Mouse (Mus musculus) frontal cortex, postnatal 14 days (tissue): ENCODE data around the gene Acadm.

Experiments used
- DNase-seq, 2 experiments: peaks; one replicate each; pipeline ENCODE4 v3.0.0; 2022; ENCODE audit warnings: low spot score in 2 of 2

The Acadm gene

DNA sequence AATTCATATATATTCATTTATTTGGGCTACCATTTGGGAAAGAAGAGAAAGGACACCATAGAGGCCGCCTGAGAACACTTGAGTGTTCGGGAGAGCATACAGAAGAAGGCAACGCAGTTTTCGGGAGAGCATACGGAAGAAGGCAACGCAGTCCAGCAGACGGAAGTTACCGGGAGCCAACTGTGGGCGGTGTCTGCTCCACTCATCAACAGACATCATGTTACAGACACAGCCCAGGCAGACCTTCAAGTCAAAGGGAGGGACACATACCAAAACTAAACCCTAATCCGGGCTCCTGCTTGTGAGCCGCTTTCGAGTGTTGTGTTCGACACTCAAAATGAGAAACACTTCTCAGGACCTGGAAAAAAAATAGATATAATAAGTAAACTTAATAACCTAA lies 2.8 kb downstream of the Acadm start:
- DNase-seq, result no peak

DNA sequence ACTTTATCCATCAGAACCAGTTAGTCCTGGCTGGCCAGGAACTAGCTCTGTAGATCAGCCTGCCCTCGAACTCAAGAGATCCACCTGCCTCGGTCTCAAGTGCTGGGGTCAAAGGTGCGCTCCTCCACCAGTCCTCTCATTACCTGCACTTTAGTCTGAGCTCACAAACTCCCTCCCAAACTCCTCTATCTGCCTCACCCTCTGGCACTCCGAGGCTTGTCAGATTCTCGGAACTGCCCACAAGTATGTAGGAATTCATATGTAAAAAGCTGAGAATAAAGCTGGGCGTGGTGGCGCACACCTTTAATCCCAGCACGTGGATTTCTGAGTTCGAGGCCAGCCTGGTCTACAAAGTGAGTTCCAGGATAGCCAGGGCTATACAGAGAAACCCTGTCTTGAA lies 3.9 kb downstream of the Acadm start:
- DNase-seq, result no peak

DNA sequence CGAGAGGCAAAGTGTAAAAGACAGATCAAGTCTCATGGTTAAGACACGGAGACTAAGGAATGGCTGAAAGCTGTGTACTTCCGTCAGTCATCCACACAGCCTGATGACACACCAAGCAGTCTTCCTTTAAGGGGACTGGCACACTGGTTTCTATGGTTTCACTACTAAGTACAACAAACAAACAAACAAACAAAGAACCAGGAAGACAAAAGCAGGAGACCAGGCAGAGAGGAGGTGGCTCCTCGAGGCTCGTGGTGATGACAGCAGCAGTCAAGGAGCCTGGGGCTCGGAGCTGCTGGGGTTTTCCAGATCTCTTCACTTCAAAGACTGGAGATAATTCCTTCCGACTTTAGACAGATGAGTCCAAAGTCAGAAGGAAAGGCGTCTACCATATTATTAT lies 4.4 kb downstream of the Acadm start:
- DNase-seq, result no peak

DNA sequence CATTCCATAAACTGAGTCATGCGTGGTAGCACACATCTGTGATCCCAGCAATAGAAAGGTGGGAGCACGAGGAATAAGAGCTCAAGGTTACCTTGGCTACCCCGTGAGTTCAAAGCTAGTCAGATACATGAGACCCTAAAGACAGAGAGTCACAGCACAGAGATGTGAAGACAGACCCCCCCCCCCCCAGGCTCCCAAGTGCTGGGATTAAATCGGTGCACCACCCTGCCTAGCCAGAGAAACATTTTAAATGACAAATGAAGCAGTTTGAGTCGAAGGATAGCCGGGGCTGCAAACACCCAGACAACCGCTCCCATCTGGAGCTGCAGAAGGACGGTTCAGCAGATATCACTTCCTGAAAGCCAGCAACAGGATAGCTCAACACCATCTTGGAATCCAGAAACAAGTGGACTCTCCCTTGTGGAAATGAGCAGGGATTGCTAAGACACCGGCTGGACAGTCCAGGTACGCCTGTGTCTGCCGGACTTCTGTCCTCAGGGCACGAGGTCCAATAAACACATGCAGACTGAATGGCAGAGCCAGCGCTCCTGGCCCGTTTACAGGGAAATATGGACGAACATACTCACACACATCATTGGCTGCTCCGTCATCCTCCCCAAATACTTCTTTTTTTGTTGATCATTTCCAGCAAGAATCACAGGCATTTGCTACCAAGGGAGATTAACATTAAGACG lies 7.2 kb downstream of the Acadm start:
- DNase-seq, result no peak

DNA sequence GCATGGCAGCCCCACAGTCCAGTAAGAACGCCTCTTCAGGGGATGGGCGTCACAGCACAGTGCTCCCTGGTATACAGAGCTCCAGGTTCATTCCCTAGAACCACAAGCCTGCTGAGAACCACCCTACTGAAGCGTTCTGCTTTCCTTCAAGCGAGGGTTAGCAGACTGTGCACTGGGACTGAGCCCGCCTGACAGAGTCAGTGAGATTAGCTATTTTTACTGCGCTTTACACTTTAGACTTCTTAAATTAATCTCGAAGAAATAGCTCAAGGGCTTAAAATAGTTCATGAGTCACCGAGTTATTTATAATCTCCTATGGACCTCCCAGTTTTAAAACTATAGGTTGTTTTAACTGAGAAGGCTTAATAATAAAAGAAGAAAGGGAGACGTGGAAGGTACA lies 8.6 kb downstream of the Acadm start:
- no peak for DNase-seq

DNA sequence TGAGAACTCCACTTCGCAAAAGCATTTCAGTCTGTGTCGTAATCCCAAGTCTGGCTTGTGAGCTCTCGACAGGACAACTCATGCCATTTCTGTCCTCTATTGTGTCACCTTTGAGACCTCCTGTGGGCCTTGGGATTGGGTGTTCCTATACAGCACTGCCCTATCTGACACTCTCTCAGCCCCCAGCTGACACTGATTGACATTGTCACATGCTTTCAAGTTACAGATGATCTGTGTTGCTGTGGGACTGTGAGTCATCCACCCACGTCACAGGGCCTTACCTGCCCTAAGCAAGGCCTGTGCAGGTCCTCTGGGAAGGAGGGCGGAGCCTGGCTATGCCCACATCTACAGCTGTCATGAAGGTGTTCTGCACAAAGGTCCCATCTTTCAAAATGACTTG lies 12.0 kb downstream of the Acadm start:
- no peak for DNase-seq

DNA sequence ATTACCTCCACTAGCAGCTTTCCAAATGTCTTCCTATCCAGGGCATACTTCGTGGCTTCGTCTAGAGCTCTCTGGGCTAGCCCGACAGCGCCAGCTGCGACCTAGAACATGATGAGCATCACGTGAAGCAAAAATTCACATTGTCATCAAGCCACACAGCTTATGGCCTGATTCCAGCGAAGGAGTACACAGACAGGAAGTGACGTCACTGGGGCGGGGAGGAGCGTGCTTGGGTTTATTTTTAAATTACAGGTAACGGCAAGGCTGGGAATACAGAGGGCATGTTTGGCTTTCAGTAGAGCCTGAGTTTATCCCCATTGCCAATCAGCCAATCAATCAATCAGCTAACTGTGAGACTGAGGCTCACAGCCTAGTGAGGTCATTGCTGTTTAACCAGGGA lies 14.9 kb downstream of the Acadm start:
- DNase-seq, result no peak

DNA sequence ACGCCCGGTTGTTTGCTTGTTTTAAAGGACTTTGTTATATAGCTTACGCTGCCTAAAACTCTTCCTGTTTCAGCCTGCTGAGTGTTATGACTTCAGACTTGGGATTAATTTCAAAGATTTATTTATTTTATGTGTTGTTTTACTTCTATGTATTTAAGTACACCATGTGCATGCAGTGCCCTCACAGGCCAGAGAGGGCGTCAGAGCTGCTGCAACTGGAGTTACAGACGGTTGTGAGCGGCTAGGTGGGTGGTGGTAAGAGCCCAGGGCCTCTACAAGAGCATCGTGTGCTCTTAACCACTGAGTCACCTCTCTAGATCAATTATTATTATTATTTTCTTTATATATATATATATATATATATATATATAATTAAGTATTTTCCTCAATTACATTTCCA lies 18.1 kb downstream of the Acadm start:
- DNase-seq, result no peak

DNA sequence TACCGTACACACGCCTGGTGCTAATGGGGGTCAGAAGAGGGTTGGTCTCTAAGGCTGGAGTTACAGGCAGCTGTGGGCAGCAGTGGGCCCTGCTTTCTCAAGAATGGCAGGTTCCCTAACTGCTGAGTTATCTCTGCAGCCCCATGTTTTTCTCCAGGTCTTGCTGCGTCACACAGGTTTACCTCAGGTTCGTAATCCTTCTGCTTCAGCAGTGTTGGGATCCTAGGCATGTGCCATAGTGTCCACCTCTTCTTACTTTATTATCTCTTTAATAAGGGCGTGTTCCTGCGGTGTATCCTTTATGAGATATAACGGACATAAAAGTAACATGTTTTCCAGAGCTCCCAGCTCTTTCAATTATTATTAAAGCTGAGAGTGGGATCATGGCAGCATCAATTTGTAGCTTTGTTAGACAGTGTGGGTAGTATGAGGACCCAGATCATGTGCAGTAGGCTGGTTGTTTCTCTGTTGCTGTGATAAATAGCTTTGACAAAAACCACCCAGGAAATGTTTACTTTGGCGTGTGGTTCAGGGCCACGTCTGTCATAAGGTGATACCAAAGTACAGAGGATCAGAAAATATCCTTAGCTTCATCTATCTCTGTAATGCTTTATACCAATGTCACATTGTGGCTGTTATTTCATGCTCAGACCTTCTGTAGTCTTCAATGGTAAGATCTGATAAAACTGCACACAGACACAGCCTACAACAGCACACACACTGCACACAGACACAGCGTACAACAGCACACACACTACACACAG lies 23.1 kb downstream of the Acadm start:
- DNase-seq, result no peak

DNA sequence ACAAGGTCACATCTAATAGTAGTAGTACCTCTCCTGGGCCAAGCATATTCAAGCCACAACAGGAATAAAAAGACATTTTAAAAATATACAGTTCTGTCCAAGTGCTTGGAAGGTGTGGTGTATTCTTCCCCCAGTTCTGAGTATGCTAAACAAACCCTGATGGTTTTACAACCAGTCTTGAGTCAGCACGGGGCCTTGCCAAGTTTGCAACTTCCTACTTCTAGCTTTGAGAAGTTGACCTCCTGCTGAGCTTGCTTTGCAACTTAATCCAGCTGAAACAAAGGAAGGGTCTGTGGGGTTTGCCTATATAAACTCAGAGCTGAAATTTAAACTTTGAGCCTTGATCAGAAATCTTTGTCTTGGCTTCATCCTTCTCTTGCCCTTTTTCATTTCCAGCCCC lies 27.2 kb downstream of the Acadm start:
- no peak for DNase-seq

DNA sequence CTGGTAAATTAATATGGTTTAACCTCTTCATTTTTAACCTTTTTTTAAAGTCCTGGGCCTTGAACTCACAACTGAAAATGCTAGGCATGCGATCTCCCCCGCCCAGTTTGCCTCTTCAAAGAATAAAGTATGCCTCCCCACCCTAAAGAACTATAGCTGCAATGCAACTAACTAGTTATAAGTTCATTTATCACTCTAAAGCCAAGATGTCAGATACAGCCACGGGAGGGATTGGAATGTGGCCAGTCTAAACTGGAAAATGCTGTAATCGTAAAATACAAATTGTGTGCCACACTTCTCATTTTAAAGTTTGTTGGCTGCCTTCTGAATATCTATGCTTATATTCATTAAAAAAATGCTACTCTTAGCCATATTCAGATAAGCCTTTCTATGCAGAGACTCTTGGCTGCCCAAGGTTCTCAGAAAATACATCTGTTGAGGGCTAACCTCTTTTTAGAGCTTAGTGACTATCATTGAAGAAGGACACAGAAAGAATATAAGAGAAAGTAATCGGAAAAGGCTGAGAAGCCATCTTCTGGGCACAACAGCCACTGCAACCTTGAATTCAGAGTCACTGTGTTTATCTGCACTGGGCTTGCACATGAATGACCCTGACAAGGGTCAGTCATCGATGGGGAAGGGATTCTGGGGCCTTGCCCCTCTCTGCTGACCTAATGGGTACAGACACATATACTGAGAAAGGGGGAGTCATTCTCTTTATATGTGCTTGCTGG lies 30.8 kb downstream of the Acadm start:
- no peak for DNase-seq

DNA sequence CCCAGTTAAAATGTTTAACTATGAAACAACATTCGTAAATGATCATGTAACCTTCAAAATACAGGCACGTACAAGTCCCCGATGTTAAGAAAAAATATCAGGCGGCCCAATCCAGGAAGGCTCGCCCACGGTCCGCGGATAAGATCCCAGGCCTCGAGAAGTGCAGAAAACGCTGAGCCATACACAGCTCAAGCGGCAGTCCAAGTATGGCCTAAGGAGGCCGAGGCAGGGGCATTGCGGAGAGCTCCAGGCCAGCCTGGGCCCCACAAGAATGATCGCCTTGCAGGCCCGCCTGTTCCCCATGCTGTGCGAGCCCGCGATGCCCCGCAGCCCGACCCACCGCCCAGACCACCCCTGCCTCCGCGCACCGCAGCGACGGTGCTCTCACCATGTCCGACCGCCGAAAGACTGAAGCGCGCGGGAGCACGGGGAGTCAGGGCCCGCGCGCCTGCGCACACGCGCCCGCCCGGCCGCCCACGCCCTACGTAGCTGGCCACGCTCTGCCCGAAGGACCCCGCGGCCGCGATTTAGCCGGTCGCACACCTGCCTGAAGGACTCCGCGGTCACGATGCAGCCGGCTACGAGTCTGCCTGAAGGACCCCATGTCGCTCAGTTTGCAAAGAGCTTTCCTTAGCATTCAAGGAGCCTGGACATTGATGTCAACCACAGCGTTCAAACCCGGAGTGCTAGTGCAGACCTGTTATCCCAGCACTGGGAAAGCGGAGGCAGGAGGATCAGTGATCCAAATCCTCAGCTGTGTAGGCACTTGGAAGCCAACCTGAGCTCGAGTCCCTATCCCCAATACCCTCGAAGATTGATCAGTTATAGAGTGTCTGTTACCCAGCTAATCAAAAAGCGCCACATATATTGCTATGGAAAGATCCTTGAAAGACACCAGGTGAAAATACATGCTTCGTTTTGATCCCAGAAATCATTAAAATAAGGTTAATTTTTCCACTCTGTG lies 31.6 kb downstream of the Acadm start, which contains the start of gene Rabggtb:
Gene Rabggtb, minus strand, starts transcription at position 464 of the 964 bp plus-strand sequence.
- DNase-seq, result peak; percentile 90 to 91

DNA sequence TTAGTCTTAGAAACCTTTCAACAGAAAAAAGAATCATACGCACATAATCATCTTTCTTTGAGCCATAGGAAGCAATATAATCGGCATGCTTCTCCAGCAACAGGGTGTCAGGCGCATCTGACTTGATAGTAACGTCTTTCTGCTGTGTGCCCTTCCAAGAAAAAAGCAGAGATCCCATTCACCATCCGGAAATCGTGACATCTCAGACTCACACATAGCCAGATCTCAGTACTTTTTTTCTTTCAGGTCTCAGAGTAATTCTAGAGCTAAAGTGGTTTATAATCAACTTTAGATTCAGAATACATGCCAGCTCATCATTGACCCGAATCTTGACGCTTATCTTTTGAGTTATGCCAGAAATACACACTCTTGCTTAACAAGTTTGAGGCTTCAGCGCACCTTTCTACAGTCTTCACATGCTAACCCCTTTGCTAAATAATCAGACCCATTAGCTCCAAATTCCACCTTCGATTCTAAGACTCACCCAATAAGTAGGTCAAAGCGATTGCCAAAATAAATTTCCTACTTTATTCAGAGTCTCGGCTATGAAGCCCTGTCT lies 32.5 kb downstream of the Acadm start:
- DNase-seq, result no peak

DNA sequence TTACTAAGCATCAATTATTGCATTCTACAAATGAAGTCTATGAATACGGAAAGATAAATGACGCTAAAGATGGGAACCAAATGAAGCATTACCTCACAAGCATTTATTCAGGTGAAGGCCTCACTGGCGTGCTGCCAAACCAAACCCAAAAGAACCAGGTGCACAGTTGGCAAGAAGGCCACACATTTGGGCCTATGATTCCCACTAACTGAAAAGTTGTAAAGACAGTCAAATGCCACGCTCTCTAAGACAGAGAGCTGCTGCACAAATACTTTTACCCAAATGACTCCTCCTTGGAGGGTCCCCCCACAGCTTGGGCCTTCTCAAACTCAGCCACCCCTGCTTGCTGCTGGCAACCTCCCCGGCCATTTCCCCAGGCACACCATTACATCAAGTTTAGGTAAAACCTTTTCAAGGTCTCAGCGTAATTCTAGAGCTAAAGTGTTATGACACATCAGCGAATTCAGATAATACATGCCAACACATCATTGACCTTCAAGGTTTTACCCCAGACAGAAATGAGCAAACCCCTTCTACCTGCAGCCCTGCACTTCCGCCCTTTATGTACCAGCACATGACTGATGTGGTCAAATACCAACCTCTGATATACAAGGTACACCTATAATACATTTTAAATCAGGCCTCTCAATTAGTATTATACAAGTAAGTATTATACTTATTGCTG lies 33.1 kb downstream of the Acadm start:
- no peak for DNase-seq

DNA sequence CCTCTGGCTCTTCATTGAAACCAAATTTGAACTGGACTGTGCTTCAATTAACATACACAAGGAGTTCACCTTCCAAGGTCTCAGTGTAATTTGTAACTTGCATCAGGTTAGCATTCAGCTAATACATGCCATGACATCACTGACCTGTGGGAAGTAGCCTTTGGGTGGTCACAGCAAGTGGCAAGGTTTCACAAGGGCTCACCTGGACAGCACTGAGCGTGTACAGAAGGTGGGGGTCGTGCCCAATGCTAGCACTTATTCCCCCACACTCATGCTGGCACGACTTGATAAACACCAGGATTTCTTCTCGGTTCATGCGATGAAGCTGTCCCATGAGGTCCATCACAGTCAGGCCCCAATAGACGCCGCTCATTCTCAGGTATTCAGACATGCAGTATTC lies 33.9 kb downstream of the Acadm start:
- DNase-seq, result no peak

DNA sequence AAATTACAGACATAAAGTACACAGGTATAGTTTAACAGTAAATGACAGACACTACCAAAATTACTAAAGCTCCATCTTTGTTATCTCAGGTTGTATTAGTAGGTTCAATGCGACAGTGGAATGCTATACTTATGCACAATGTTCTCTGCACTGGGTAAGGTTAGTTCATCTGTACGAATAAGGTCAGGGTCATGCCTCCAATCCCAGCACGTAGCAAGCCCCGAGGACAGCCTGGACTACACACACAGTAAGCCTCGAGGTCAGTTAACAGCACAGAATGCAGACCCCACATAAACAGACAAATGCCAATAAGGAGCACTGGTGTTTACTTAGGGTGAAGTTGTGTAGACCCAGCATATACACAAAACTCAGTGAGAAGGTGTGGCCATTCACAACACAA lies 35.5 kb downstream of the Acadm start:
- no peak for DNase-seq

DNA sequence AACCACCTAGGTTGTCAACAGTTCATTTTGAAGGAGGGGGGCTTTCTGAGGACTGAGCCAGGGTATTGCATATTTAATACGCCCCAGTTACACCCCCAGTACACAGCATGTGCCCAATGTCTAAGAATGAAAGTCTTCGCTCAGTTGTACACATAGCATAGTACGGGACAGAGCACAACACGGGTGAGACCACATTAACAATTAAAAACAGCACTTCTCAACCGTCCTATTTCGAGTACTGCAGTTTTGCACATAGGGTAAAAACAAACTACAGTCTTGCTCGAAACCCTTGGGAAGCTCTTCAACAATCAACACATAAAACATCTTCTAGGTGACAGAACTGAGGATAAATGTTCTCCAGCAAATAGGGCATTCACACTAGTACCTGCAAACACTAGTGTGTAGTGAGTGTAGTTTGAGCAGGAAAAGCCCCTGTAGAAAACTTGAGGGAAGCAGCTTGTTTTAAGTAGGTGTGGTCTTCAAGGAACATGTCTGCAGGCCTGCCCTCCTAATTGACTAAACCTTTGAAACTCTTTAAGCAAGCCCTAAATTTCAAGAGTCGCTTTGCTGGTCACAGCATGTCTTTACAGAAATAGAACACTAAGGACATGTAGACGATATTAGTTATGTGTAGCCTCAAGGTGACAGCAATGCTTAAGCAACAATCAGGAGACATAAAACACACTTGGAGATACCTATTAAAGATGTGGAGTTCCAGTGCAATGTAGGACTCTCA lies 38.1 kb downstream of the Acadm start, which contains the start of gene Msh4:
Gene Msh4, minus strand, starts transcription at position 3 of the 736 bp plus-strand sequence.
- no peak for DNase-seq

DNA sequence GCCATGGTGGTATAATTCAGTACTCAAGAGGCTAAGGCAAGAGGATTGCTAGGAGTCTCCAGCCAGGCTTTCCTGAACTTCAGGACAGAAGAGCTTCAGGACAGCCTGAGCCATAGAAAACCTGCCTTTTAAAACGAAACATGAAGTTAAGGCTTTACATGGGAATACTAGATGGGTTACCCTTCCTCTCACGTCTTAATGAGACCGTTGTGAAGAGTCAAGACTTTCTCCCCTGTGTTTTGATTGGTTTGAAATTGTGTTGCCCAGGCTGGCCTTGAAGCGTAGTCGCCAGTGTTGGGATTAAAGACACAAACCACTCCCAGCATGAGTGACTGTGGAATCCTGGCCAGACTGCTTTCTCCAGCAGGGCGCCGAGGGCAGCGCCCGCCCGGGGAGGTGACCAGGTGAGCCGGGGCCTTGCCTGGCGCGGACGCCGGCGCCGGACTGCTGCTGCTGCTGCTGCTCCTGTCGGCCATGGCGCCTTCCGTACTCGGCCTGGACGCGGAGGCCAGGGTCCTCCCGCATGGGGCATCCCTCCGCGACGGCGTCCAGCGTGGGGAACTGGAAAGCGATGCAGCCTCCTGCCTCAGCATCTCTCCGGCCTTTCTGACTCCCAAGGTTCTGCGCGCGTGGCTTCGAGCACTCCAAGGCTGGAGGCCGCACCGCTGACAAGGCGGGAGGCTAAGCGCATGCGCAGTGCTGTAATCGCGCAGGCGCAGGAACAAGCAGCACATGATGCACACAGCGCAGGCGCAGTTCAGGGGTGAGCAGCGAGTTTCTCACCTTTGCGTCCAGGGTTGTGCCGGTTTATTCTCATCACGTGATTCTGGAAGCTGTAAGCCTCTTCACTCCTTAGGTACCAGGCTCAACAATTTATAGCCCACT lies 38.9 kb downstream of the Acadm start:
- no peak for DNase-seq

DNA sequence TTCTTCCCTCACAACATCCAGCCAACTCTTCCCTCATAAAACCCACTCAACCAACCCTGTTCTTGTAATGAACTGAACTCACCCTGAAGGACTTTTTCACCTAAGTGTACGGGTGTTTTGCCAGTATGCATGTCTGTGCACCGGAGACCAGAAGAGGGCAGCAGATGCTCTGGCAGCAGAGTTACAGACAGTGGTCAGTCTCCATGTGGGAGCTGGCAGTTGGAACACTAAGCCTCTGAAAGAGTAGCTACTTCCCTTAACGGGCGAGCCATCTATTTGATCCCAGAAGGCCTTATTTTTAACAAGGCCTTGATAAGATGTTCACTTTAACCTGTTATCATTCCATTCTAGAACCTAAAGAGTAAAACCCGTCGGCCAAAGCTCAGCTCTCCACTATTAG lies 39.8 kb downstream of the Acadm start:
- DNase-seq, result no peak
